Mouse (Mus musculus): ENCODE measurements around the gene Fbxl14. TPM values are rescaled to one million over a fixed set of nuclear protein-coding genes. Genes with fewer than 3 reads are reported as not detected.
A peak's percentile ranks its signal among the peaks of the same experiment; 100 is the strongest.
"Not testable (repeated sequence)": the region's sequence is repeated elsewhere in the genome, so short reads cannot be mapped to it uniquely, and the experiment has no call there.

The Fbxl14 gene
- polyA plus RNA-seq, 2 experiments = 3.9 to 16.3 TPM

GRCm38 (mm10) chr6:119437894-119438761 is 41.3 kb upstream of the Fbxl14 start:
- no peak for ATAC-seq (ENCODE audit: insufficient read depth)
- no peak overlapping the region for H3K4me3 ChIP-seq (ENCODE audit: insufficient read depth in 1 of 2, low read depth in 2 of 2, low read length in 2 of 2)
- WGBS (ENCODE audit: insufficient replicate concordance) = 20% methylated on average over 8 of the region's 8 CpGs

GRCm38 (mm10) chr6:119442729-119443128 is 36.7 kb upstream of the Fbxl14 start:
- not testable (repeated sequence) for H3K4me3 ChIP-seq (ENCODE audit: insufficient read depth in 1 of 2, low read depth in 2 of 2, low read length in 2 of 2); H3K4me1 ChIP-seq (replicated peaks; ENCODE audit: control insufficient read depth in 2 of 2, insufficient read depth in 2 of 2, low read length in 1 of 2); H3K4me2 ChIP-seq (ENCODE audit: low read depth); H3K9ac ChIP-seq (replicated peaks); H3K9me3 ChIP-seq (ENCODE audit: control insufficient read depth, low read length); H3K36me3 ChIP-seq (replicated peaks; ENCODE audit: control insufficient read depth, insufficient read depth, low read depth); DNase-seq (ENCODE audit: low read depth in 3 of 3, low spot score in 3 of 3); H3K27ac ChIP-seq; H3K27me3 ChIP-seq (ENCODE audit: control insufficient read depth, insufficient read depth, low read length); ATAC-seq (ENCODE audit: insufficient read depth)
- TF ChIP-seq CTCF (IDR thresholded peaks at IDR 0.05; ENCODE audit: low read depth) = peak; percentile 49; the same call in 1 of the 2 replicates
- 58% methylated on average over 5 of the region's 5 CpGs for WGBS (ENCODE audit: insufficient replicate concordance)

More at GRCm38 (mm10) chr6:119437894-119438761, 41.3 kb upstream of the Fbxl14 start:
- Histone ChIP-seq H3K9ac (replicated peaks) (no peak overlapping the region), H3K4me2 (ENCODE audit: low read depth) (no peak overlapping the region), H3K4me1 (replicated peaks; ENCODE audit: control insufficient read depth in 2 of 2, insufficient read depth in 2 of 2, low read length in 1 of 2) (0 out of 4 replicates have a peak, but pooled peaks cover 0 to 3% of the 10 kb centered on the region in 2 experiments), H3K27me3 (ENCODE audit: control insufficient read depth, insufficient read depth, low read length) (no peaks in the 10 kb centered on the region), H3K9me3 (ENCODE audit: control insufficient read depth, low read length) (no peaks in the 10 kb centered on the region), H3K27ac (no peak overlapping the region), H3K36me3 (replicated peaks; ENCODE audit: control insufficient read depth, insufficient read depth, low read depth) (no peaks in the 10 kb centered on the region)
- no peak for TF ChIP-seq CTCF (IDR thresholded peaks at IDR 0.05; ENCODE audit: low read depth)
- no peak for TF ChIP-seq EP300 (IDR thresholded peaks at IDR 0.05; ENCODE audit: low read depth)
- DNase-seq (ENCODE audit: low read depth in 3 of 3, low spot score in 3 of 3) = no peak

GRCm38 (mm10) chr6:119443742-119444645 is 35.5 kb upstream of the Fbxl14 start:
- Histone ChIP-seq H3K9ac (replicated peaks) (no peak overlapping the region), H3K9me3 (ENCODE audit: control insufficient read depth, low read length) (no peaks in the 10 kb centered on the region), H3K4me1 (replicated peaks; ENCODE audit: control insufficient read depth in 2 of 2, insufficient read depth in 2 of 2, low read length in 1 of 2) (no peaks in the 10 kb centered on the region), H3K4me2 (ENCODE audit: low read depth) (peak overlapping the region; percentile 11; the same call in 1 of the 2 replicates), H3K27me3 (ENCODE audit: control insufficient read depth, insufficient read depth, low read length) (peaks cover 7% of the 10 kb centered on the region), H3K4me3 (ENCODE audit: insufficient read depth in 1 of 2, low read depth in 2 of 2, low read length in 2 of 2) (no peak overlapping the region), H3K27ac (no peak overlapping the region), H3K36me3 (replicated peaks; ENCODE audit: control insufficient read depth, insufficient read depth, low read depth) (no peaks in the 10 kb centered on the region)
- ATAC-seq (ENCODE audit: insufficient read depth) (peak; percentile 43), DNase-seq (ENCODE audit: low read depth in 3 of 3, low spot score in 3 of 3) (peak; percentile 61 to 70 (median 62))
- 29% methylated on average over 12 of the region's 12 CpGs for WGBS (ENCODE audit: insufficient replicate concordance)
- TF ChIP-seq EP300 (IDR thresholded peaks at IDR 0.05; ENCODE audit: low read depth) = no peak
- peak; percentile 97 for TF ChIP-seq CTCF (IDR thresholded peaks at IDR 0.05; ENCODE audit: low read depth)

- Histone ChIP-seq H3K36me3 (replicated peaks; ENCODE audit: control insufficient read depth, insufficient read depth, low read depth) (no peaks in the 10 kb centered on the region), H3K4me2 (ENCODE audit: low read depth) (no peak overlapping the region), H3K27me3 (ENCODE audit: control insufficient read depth, insufficient read depth, low read length) (peaks cover 26% of the 10 kb centered on the region), H3K9ac (replicated peaks) (no peak overlapping the region), H3K9me3 (ENCODE audit: control insufficient read depth, low read length) (no peaks in the 10 kb centered on the region), H3K27ac (no peak overlapping the region), H3K4me1 (replicated peaks; ENCODE audit: control insufficient read depth in 2 of 2, insufficient read depth in 2 of 2, low read length in 1 of 2) (no peaks in the 10 kb centered on the region; a peak in 2 of 4 replicates), H3K4me3 (ENCODE audit: insufficient read depth in 1 of 2, low read depth in 2 of 2, low read length in 2 of 2) (no peak overlapping the region)
- TF ChIP-seq CTCF (IDR thresholded peaks at IDR 0.05; ENCODE audit: low read depth) (no peak), EP300 (IDR thresholded peaks at IDR 0.05; ENCODE audit: low read depth) (no peak)
- 48% methylated on average over 11 of the region's 11 CpGs for WGBS (ENCODE audit: insufficient replicate concordance)
- DNase-seq (ENCODE audit: low read depth in 3 of 3, low spot score in 3 of 3) (no peak), ATAC-seq (ENCODE audit: insufficient read depth) (no peak)
Measured at GRCm38 (mm10) chr6:119445671-119446607, 33.5 kb upstream of the Fbxl14 start.
